Mouse (Mus musculus): ENCODE results near the gene Gm10721. TPM values are rescaled to one million over a fixed set of nuclear protein-coding genes. Genes with fewer than 3 reads are reported as not detected.
"Not testable (repeated sequence)": the region's sequence is repeated elsewhere in the genome, so short reads cannot be mapped to it uniquely, and the experiment has no call there.

The Gm10721 gene
- polyA plus RNA-seq, 1 experiment from 2014 or later: not detected

GRCm38 (mm10) chr9:3012054-3012621 is 802 bp upstream of the Gm10721 start:
- not testable (repeated sequence) for ATAC-seq (ENCODE audit: low read depth); H3K27ac ChIP-seq (ENCODE audit: low read length); H3K9me3 ChIP-seq (replicated peaks; ENCODE audit: control insufficient read depth, low read length); H3K4me2 ChIP-seq (ENCODE audit: low read depth, low read length); H3K36me3 ChIP-seq (ENCODE audit: control insufficient read depth, insufficient read depth); H3K9ac ChIP-seq (ENCODE audit: low read depth, low read length); H3K4me3 ChIP-seq (ENCODE audit: low read depth, low read length); H3K27me3 ChIP-seq (ENCODE audit: control insufficient read depth, insufficient read depth, low read depth, low read length); H3K4me1 ChIP-seq (ENCODE audit: control insufficient read depth, low read depth, low read length)
- 42% methylated on average over 2 of the region's 7 CpGs for WGBS (ENCODE audit: insufficient replicate concordance)

- H3K9me3 ChIP-seq (replicated peaks; ENCODE audit: control insufficient read depth, low read length); H3K27ac ChIP-seq (ENCODE audit: low read length); ATAC-seq (ENCODE audit: low read depth); H3K4me3 ChIP-seq (ENCODE audit: low read depth, low read length); H3K9ac ChIP-seq (ENCODE audit: low read depth, low read length); H3K36me3 ChIP-seq (ENCODE audit: control insufficient read depth, insufficient read depth); H3K4me2 ChIP-seq (ENCODE audit: low read depth, low read length); H3K27me3 ChIP-seq (ENCODE audit: control insufficient read depth, insufficient read depth, low read depth, low read length); H3K4me1 ChIP-seq (ENCODE audit: control insufficient read depth, low read depth, low read length): not testable (repeated sequence)
- 47% methylated on average over 4 of the region's 9 CpGs for WGBS (ENCODE audit: insufficient replicate concordance)
These were observed 2.4 kb downstream of the Gm10721 start, which contains the start of gene Gm10720 for GRCm38 (mm10) chr9:3015354-3015753. TSS of gene Gm10720 (plus strand) at chr9:3015654.

GRCm38 (mm10) chr9:3015896-3016295 is 3.0 kb downstream of the Gm10721 start:
- not testable (repeated sequence) for H3K27me3 ChIP-seq (ENCODE audit: control insufficient read depth, insufficient read depth, low read depth, low read length); H3K36me3 ChIP-seq (ENCODE audit: control insufficient read depth, insufficient read depth); H3K9ac ChIP-seq (ENCODE audit: low read depth, low read length); H3K4me1 ChIP-seq (ENCODE audit: control insufficient read depth, low read depth, low read length); H3K27ac ChIP-seq (ENCODE audit: low read length); H3K4me3 ChIP-seq (ENCODE audit: low read depth, low read length); ATAC-seq (ENCODE audit: low read depth); H3K4me2 ChIP-seq (ENCODE audit: low read depth, low read length); H3K9me3 ChIP-seq (replicated peaks; ENCODE audit: control insufficient read depth, low read length)
- WGBS (ENCODE audit: insufficient replicate concordance): 48% methylated on average over 4 of the region's 6 CpGs

- no CpG with 5 or more reads among the region's 9 CpGs for WGBS (ENCODE audit: insufficient replicate concordance)
- not testable (repeated sequence) for ATAC-seq (ENCODE audit: low read depth)
These were observed 4.2 kb downstream of the Gm10721 start, which contains the start of gene Gm10719 for GRCm38 (mm10) chr9:3017108-3017507. TSS of gene Gm10719 (plus strand) at chr9:3017408.

GRCm38 (mm10) chr9:3018944-3019343 is 6.0 kb downstream of the Gm10721 start:
- WGBS (ENCODE audit: insufficient replicate concordance): 50% methylated on average over 9 of the region's 9 CpGs
- H3K4me1 ChIP-seq (ENCODE audit: control insufficient read depth, low read depth, low read length); H3K9ac ChIP-seq (ENCODE audit: low read depth, low read length); H3K27ac ChIP-seq (ENCODE audit: low read length); H3K9me3 ChIP-seq (replicated peaks; ENCODE audit: control insufficient read depth, low read length); H3K36me3 ChIP-seq (ENCODE audit: control insufficient read depth, insufficient read depth); H3K27me3 ChIP-seq (ENCODE audit: control insufficient read depth, insufficient read depth, low read depth, low read length); H3K4me2 ChIP-seq (ENCODE audit: low read depth, low read length); H3K4me3 ChIP-seq (ENCODE audit: low read depth, low read length); ATAC-seq (ENCODE audit: low read depth): not testable (repeated sequence)

More at GRCm38 (mm10) chr9:3017108-3017507, 4.2 kb downstream of the Gm10721 start, which contains the start of gene Gm10719:
- H3K9me3 ChIP-seq (replicated peaks; ENCODE audit: control insufficient read depth, low read length); H3K9ac ChIP-seq (ENCODE audit: low read depth, low read length); H3K36me3 ChIP-seq (ENCODE audit: control insufficient read depth, insufficient read depth); H3K27ac ChIP-seq (ENCODE audit: low read length); H3K27me3 ChIP-seq (ENCODE audit: control insufficient read depth, insufficient read depth, low read depth, low read length); H3K4me2 ChIP-seq (ENCODE audit: low read depth, low read length); H3K4me3 ChIP-seq (ENCODE audit: low read depth, low read length); H3K4me1 ChIP-seq (ENCODE audit: control insufficient read depth, low read depth, low read length): not testable (repeated sequence)

GRCm38 (mm10) chr9:3019835-3020727 is 7.1 kb downstream of the Gm10721 start:
- not testable (repeated sequence) for H3K4me2 ChIP-seq (ENCODE audit: low read depth, low read length); H3K4me3 ChIP-seq (ENCODE audit: low read depth, low read length); H3K4me1 ChIP-seq (ENCODE audit: control insufficient read depth, low read depth, low read length); H3K9me3 ChIP-seq (replicated peaks; ENCODE audit: control insufficient read depth, low read length); ATAC-seq (ENCODE audit: low read depth); H3K27me3 ChIP-seq (ENCODE audit: control insufficient read depth, insufficient read depth, low read depth, low read length); H3K9ac ChIP-seq (ENCODE audit: low read depth, low read length); H3K27ac ChIP-seq (ENCODE audit: low read length); H3K36me3 ChIP-seq (ENCODE audit: control insufficient read depth, insufficient read depth)
- 62% methylated on average over 11 of the region's 19 CpGs for WGBS (ENCODE audit: insufficient replicate concordance)

- 54% methylated on average over 9 of the region's 13 CpGs for WGBS (ENCODE audit: insufficient replicate concordance)
These were observed 9.5 kb downstream of the Gm10721 start for GRCm38 (mm10) chr9:3022316-3023008.

GRCm38 (mm10) chr9:3023312-3023984 is 10.5 kb downstream of the Gm10721 start, which contains the start of gene Gm10718:
TSS of gene Gm10718 (plus strand) at chr9:3023547.
- H3K4me2 ChIP-seq (ENCODE audit: low read depth, low read length); H3K9me3 ChIP-seq (replicated peaks; ENCODE audit: control insufficient read depth, low read length); ATAC-seq (ENCODE audit: low read depth); H3K9ac ChIP-seq (ENCODE audit: low read depth, low read length); H3K27me3 ChIP-seq (ENCODE audit: control insufficient read depth, insufficient read depth, low read depth, low read length); H3K4me3 ChIP-seq (ENCODE audit: low read depth, low read length); H3K4me1 ChIP-seq (ENCODE audit: control insufficient read depth, low read depth, low read length); H3K27ac ChIP-seq (ENCODE audit: low read length); H3K36me3 ChIP-seq (ENCODE audit: control insufficient read depth, insufficient read depth): not testable (repeated sequence)
- 62% methylated on average over 9 of the region's 13 CpGs for WGBS (ENCODE audit: insufficient replicate concordance)

More at GRCm38 (mm10) chr9:3022316-3023008, 9.5 kb downstream of the Gm10721 start:
- H3K9ac ChIP-seq (ENCODE audit: low read depth, low read length); ATAC-seq (ENCODE audit: low read depth); H3K27me3 ChIP-seq (ENCODE audit: control insufficient read depth, insufficient read depth, low read depth, low read length); H3K36me3 ChIP-seq (ENCODE audit: control insufficient read depth, insufficient read depth); H3K4me2 ChIP-seq (ENCODE audit: low read depth, low read length); H3K9me3 ChIP-seq (replicated peaks; ENCODE audit: control insufficient read depth, low read length); H3K4me3 ChIP-seq (ENCODE audit: low read depth, low read length); H3K27ac ChIP-seq (ENCODE audit: low read length); H3K4me1 ChIP-seq (ENCODE audit: control insufficient read depth, low read depth, low read length): not testable (repeated sequence)

All from liver, embryonic 16.5 days (tissue).